Mouse (Mus musculus): ENCODE data around the gene Ece1. TPM values are rescaled to one million over a fixed set of nuclear protein-coding genes. Genes with fewer than 3 reads are reported as not detected.
A peak's percentile ranks its signal among the peaks of the same experiment; 100 is the strongest.

Gene Ece1
- polyA plus RNA-seq, 1 experiment from 2014 or later = 53.7 TPM

DNA sequence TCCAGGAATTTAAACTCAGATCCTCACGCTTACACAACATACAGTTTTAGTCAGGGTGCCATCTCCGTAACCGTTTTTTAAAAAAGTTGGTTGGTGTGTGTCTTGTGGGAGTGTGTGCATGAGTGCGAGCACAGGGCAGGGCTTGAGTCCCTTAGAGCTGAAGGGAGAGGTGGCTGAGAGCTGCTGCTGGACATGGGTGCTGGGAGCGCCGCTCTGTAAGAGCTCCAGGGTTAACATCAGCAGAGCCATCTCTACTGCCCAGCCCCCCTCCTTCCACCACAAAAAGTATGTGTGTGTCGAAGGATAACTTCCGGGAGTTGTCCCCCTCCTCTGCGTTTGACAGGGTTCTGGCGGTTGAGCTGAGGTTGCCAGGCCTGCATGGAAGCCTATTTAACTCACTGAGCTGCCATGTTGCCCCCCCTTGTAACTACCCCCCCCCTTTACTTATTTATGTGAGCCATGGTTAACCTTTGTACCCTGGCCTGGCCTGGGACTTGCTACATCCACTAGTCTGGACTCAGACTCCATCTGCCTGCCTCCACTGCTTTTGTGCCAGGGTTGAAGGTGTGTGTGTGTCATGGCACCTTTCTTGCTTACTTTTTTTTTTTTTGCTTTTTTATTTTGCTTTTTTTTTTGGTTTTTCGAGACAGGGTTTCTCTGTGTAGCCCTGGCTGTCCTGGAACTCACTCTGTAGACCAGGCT is 142.0 kb downstream of the Ece1 start:
- 75% methylated on average over 11 of the region's 11 CpGs for WGBS
- 0 out of 2 replicates have a peak overlapping the region, but pooled peaks have one; percentile 3 for H3K27ac ChIP-seq
- no peak overlapping the region for H3K4me3 ChIP-seq (replicated peaks)
- H3K36me3 ChIP-seq = peaks cover 65% of the 10 kb centered on the region
- no peaks in the 10 kb centered on the region for H3K27me3 ChIP-seq
- no peaks in the 10 kb centered on the region for H3K9me3 ChIP-seq (replicated peaks)
- H3K9ac ChIP-seq = no peak overlapping the region
- peak; percentile 41; the same call in 1 of the 2 replicates for ATAC-seq (replicated peaks; ENCODE audit: low FRiP score)
- H3K4me1 ChIP-seq = peaks cover 19% of the 10 kb centered on the region
- no peak overlapping the region for H3K4me2 ChIP-seq

DNA sequence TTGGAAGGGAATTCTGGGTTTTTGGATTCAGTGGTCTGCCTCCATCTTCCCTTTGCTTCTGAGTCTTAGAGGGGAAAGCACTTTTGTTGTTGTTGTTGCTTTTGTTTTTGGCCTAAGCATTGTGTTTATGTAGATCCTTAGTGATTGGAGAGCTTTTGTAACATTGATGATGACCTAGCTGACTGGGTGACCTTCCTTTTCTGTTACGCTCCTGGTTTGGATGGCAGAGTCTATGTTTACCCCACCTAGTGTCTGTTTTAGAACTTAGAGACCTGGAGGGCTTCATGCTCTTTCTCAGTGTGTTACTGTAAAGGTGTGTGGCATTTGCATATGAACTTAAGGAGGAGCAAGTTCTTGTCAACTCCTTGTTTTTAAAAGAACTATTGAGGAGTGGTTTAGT is 143.7 kb downstream of the Ece1 start:
- Histone ChIP-seq H3K4me3 (replicated peaks) (no peak overlapping the region), H3K4me2 (no peak overlapping the region), H3K9me3 (replicated peaks) (no peaks in the 10 kb centered on the region), H3K9ac (no peak overlapping the region), H3K4me1 (peaks cover 11% of the 10 kb centered on the region), H3K36me3 (peaks cover 73% of the 10 kb centered on the region), H3K27ac (no peak overlapping the region), H3K27me3 (no peaks in the 10 kb centered on the region)
- ATAC-seq (replicated peaks; ENCODE audit: low FRiP score) = no peak
- 89% methylated on average over 1 of the region's 1 CpGs for WGBS

DNA sequence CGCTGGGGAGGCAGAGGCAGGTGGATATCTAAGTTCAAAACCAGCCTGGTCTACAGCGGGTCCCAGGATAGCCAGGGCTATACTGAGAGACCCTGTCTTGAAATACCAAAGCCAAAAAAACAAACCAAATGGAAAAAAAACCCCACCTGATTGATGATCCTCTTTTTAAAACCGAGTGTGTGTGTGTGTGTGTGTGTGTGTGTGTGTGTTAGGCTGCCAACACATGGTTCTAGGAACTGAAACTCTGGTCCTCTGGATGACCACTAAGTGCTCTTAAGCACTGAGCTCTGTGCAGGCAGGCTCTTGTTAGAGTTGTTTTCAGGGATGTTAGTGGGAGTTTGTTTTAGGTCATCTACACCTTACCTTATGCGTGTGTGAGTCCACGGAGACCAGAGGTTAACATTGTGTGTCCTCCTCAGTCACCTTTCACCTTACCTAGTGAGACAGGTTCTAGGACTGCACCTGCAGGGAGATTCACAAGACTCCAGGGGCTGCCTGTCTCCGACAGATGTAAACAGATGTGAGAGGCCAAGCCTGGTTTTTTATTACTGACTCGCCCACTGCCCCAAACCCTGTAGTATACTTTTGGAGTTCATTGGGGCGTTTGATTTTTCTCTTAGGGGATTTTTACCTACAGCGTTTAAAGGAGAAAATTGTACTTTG is 145.0 kb downstream of the Ece1 start:
- Histone ChIP-seq H3K27ac (no peak overlapping the region), H3K9me3 (replicated peaks) (no peaks in the 10 kb centered on the region), H3K36me3 (peaks cover 74% of the 10 kb centered on the region), H3K27me3 (no peaks in the 10 kb centered on the region), H3K9ac (no peak overlapping the region), H3K4me1 (peaks cover 6% of the 10 kb centered on the region; the same call in 1 of the 2 replicates), H3K4me2 (no peak overlapping the region), H3K4me3 (replicated peaks) (no peak overlapping the region)
- WGBS = 69% methylated on average over 9 of the region's 9 CpGs
- ATAC-seq (replicated peaks; ENCODE audit: low FRiP score) = no peak

DNA sequence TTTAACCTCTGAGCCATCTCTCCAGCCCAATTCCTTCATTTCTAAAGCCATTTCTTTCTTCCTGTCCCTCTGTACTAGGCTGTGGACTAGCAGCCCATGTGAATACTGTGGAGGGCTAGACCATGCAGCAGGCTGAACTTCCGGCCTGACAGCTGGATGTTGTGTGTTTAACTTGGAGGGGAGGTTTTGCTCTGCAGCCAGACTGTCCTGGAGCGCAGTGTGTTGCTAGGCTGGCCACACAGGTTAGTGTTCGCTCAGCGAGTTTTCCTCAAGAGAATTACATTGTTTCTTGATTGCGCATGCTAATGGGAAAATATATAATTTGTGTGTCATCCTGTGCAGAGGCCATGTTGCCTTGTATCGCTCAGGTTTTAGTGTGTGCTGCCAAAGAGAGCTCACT is 146.6 kb downstream of the Ece1 start:
- Histone ChIP-seq H3K9me3 (replicated peaks) (no peaks in the 10 kb centered on the region), H3K4me1 (peaks cover 4% of the 10 kb centered on the region; the same call in 1 of the 2 replicates), H3K4me3 (replicated peaks) (no peak overlapping the region), H3K27ac (no peak overlapping the region), H3K4me2 (no peak overlapping the region), H3K27me3 (no peaks in the 10 kb centered on the region), H3K9ac (no peak overlapping the region), H3K36me3 (peaks cover 79% of the 10 kb centered on the region)
- WGBS = 84% methylated on average over 6 of the region's 6 CpGs
- ATAC-seq (replicated peaks; ENCODE audit: low FRiP score) = 0 out of 2 replicates have a peak, but pooled peaks have one; percentile 15

DNA sequence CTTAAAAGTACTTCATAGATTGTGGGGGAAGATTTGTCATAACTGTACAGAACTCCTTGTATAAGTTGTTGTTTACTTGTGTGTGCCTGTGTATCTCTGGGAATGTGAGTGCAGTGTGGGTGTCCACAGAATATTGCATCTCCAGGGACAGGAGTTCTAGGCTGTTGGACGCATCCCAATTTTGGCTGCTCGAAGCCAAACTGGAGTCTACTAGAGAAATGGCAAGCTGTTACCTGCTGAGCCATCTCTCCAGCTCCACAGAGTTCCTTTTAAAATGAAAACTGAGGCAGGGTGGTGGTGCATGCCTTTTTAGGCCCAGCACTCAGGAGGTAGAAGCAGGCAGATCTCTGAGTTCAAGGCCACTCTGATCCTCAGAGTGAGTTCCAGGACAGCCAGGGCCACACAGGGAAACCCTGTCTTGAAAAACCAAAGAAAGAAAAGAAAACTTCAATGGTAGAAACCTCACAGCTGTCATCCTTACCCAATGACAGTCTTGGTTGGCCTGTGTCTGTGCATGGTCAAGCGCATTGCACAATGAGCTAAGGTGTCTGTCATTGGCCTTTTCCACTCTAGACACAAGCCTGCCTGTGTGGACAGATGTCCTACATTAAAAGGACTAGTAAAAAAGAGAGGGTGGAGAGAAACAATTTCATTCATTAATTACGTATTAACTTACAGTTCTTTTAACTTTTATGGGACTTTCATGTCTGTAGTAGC is 147.9 kb downstream of the Ece1 start:
- WGBS = 92% methylated on average over 4 of the region's 4 CpGs
- no peaks in the 10 kb centered on the region for H3K27me3 ChIP-seq
- no peak overlapping the region for H3K27ac ChIP-seq
- no peaks in the 10 kb centered on the region for H3K9me3 ChIP-seq (replicated peaks)
- ATAC-seq (replicated peaks; ENCODE audit: low FRiP score) = no peak
- H3K9ac ChIP-seq = no peak overlapping the region
- peaks cover 80% of the 10 kb centered on the region for H3K36me3 ChIP-seq
- no peaks in the 10 kb centered on the region for H3K4me1 ChIP-seq
- no peak overlapping the region for H3K4me2 ChIP-seq
- H3K4me3 ChIP-seq (replicated peaks) = no peak overlapping the region

DNA sequence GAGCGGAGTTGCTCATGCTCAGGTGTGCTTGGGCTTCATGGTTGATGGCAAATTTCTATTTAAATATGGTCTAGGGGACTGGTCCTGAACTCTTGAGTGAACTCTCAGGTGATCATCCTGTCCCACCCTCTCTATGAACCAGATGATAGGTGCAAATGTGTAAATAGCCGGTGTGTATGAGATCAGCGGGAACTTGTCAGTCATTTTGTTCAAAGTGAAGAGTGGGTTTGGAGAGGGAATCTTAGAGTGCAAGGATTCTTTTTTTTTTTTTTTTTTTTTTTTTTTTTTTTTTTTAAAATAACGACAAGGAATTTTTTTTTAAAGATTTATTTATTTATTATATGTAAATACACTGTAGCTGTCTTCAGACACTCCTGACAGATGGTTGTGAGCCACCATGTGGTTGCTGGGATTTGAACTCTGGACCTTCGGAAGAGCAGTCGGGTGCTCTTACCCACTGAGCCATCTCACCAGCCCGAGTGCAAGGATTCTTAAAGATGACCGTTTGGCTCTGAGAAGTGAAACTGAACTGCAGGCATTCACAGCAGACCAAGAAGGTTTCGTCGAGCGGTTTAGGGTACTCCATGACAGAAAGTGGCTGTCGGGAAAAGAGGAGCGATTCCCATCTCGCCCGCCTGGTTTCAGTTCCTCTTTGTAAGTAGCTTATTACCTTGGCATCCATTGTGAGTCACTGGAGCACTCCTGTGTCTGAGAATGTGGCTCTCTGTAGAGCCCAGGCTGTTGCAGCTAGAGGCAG is 151.9 kb downstream of the Ece1 start:
- 93% methylated on average over 15 of the region's 15 CpGs for WGBS
- peaks cover 87% of the 10 kb centered on the region for H3K36me3 ChIP-seq

More for the DNA sequence above, 151.9 kb downstream of the Ece1 start:
- H3K9ac ChIP-seq = no peak overlapping the region
- H3K4me2 ChIP-seq = no peak overlapping the region
- no peak overlapping the region for H3K27ac ChIP-seq
- no peaks in the 10 kb centered on the region for H3K27me3 ChIP-seq
- peaks cover 19% of the 10 kb centered on the region for H3K4me1 ChIP-seq
- no peak overlapping the region for H3K4me3 ChIP-seq (replicated peaks)
- ATAC-seq (replicated peaks; ENCODE audit: low FRiP score) = no peak
- H3K9me3 ChIP-seq (replicated peaks) = no peaks in the 10 kb centered on the region

Other genes starting within 250 kb of the Ece1 start
- gene Rap1gap, start 197.5 kb upstream of the Ece1 start, polyA plus RNA-seq (2015; fragmentation: Nextera tagmentation; extraction: Ambion mirVana) = 12.5 and 14.4 TPM in 2 replicates
- 12.9 and 25.3 TPM in 2 replicates for gene Alpl, start 65.9 kb upstream of the Ece1 start, polyA plus RNA-seq (2015; fragmentation: Nextera tagmentation; extraction: Ambion mirVana)
- 38.6 and 40.0 TPM in 2 replicates for gene Eif4g3, start 130.8 kb downstream of the Ece1 start, polyA plus RNA-seq (2015; fragmentation: Nextera tagmentation; extraction: Ambion mirVana)